Mouse (Mus musculus): Measurements from ENCODE around the gene Lpcat4. TPM values are rescaled to one million over a fixed set of nuclear protein-coding genes. Genes with fewer than 3 reads are reported as not detected.

Lpcat4 gene
- total RNA-seq, 1 experiment from 2014 or later = 55.5 TPM

GRCm38 (mm10) chr2:112287059-112287458, 47.8 kb downstream of the Lpcat4 start:
- ATAC-seq (replicated peaks; ENCODE audit: insufficient number of reproducible peaks, low FRiP score, low TSS enrichment, poor library complexity, severe bottlenecking) = no peak

GRCm38 (mm10) chr2:112289507-112289906, 50.2 kb downstream of the Lpcat4 start:
- ATAC-seq (replicated peaks; ENCODE audit: insufficient number of reproducible peaks, low FRiP score, low TSS enrichment, poor library complexity, severe bottlenecking) = no peak

GRCm38 (mm10) chr2:112292823-112293222, 53.6 kb downstream of the Lpcat4 start:
- no peak for ATAC-seq (replicated peaks; ENCODE audit: insufficient number of reproducible peaks, low FRiP score, low TSS enrichment, poor library complexity, severe bottlenecking)

GRCm38 (mm10) chr2:112296211-112296610, 56.9 kb downstream of the Lpcat4 start:
- ATAC-seq (replicated peaks; ENCODE audit: insufficient number of reproducible peaks, low FRiP score, low TSS enrichment, poor library complexity, severe bottlenecking) = no peak

Other genes with a start within 250 kb of the Lpcat4 start
- not detected in 3 replicates for gene Olfr1309, start 249.2 kb upstream of the Lpcat4 start, total RNA-seq (2017)
- gene Olfr1310, start 226.8 kb upstream of the Lpcat4 start, total RNA-seq (2017) = not detected in 3 replicates
- gene Olfr1311, start 215.1 kb upstream of the Lpcat4 start, total RNA-seq (2017) = not detected in 3 replicates
- not detected in 3 replicates for gene Olfr1312, start 189.2 kb upstream of the Lpcat4 start, total RNA-seq (2017)
- not detected in 3 replicates for gene Olfr1313, start 161.6 kb upstream of the Lpcat4 start, total RNA-seq (2017)
- not detected in 3 replicates for gene Olfr1314, start 142.7 kb upstream of the Lpcat4 start, total RNA-seq (2017)
- not detected in 3 replicates for gene Olfr1315-ps1, start 124.0 kb upstream of the Lpcat4 start, total RNA-seq (2017)
- gene Olfr1316, start 104.5 kb upstream of the Lpcat4 start, total RNA-seq (2017) = not detected in 3 replicates
- gene Olfr1317, start 99.1 kb upstream of the Lpcat4 start, total RNA-seq (2017) = not detected in 3 replicates
- not detected in 3 replicates for gene Olfr1318, start 85.3 kb upstream of the Lpcat4 start, total RNA-seq (2017)
- not detected in 3 replicates for gene Nutm1, start 19.8 kb downstream of the Lpcat4 start, total RNA-seq (2017)
- 47.8 to 69.9 TPM (median 58.9 TPM) in 3 replicates for gene Nop10, start 22.5 kb downstream of the Lpcat4 start, total RNA-seq (2017)
- gene Slc12a6, start 26.4 kb downstream of the Lpcat4 start, total RNA-seq (2017) = 175 to 238 TPM (median 221 TPM) in 3 replicates
- gene Gm21985, start 26.8 kb downstream of the Lpcat4 start, total RNA-seq (2017) = 0.49 to 16.1 TPM (median 12.5 TPM) in 3 replicates
- gene Emc4, start 128.6 kb downstream of the Lpcat4 start, total RNA-seq (2017) = 33.5 to 44.1 TPM (median 34.3 TPM) in 3 replicates
- 11.0 to 20.2 TPM (median 14.8 TPM) in 3 replicates for gene Katnbl1, start 139.7 kb downstream of the Lpcat4 start, total RNA-seq (2017)
- gene Emc7, start 215.5 kb downstream of the Lpcat4 start, total RNA-seq (2017) = 12.7 to 16.9 TPM (median 16.6 TPM) in 3 replicates
- not detected in 3 replicates for gene Chrm5, start 241.3 kb downstream of the Lpcat4 start, total RNA-seq (2017)

All from monocyte, adult 5-6 weeks (primary cell).